Mouse (Mus musculus) ZHBTc4 (cell line): ENCODE results near the gene Adck1.

Source experiments
- DNase-seq: peaks from one replicate; pipeline ENCODE4 v3.0.0-alpha.2; 2011; ENCODE audit warnings: low read depth, low spot score

Gene Adck1

DNA sequence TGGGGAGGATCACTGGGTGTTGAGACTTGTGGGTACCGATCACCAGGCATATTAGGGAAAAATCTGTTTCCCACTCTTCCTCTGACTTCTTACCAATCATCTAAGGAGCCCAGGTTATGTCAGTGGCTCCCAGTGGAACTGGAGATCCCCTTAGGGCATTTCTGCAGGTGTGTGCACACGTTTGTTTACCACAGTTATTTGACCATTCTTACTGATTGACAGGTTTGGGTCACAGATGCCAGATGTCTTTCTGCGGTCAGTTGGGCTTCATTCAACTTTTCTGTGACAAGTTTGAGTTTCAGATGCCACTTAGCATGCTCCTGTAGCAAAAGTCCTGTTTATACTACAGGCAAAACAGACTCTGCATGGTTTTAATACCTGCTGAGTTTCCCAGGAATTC, 112.5 kb downstream of the Adck1 start:
- DNase-seq = no peak

DNA sequence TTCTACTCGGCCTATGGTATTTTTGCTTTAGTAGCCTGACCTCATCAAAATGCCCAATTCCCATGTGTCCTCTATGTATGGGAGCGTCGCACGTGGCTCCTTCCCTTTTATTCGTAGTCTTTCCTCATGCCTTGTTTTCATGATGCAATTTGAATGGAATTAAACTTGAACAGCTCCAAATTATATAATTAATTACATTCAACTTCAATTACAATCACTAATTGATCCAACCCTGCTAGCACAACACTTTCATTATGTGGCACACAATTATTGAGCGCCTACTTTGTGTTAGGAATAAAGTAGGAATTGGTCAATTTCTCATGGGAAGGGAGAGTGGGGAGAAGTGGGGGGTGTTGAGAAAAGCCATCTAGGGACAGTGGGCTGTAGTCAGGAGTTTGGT, 113.4 kb downstream of the Adck1 start:
- no peak for DNase-seq

DNA sequence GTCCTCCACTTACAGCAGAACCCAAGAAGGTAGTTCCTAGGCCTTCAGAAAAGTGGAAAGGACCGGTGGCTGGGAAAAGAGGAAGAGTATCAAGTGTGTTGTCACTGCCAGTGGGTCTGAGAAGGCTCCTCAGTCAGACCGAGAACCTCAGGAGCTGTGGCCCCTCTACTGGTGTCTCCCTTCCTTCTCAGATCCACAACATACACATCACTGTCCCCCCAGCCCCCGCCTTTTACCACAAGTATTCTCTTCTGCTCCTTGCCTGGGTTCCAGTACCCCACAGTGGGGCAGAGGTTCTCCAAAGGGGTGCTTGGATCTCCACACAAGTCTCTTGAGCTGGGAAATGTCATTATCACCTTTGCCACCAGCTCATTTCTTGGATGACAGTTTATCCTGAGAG, 115.5 kb downstream of the Adck1 start:
- DNase-seq = no peak

DNA sequence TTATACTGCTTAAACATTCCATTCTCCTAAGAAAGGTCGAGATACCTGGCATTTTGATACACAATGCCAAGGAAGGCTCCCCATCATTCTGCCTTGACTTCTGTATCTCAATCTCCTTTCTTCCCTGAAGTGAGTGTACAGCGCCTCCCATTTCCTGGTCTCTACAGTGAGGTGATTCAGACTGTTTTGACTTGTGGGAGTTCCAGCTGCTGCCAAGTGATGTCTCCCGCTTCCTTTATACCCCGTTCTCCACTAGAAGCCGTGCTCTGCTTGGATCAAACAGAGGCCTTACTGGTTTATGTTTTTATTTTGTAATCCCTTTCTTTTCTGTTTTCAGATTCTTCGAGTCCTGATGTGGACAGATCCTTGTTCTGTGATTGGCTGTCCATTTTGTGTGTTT, 116.3 kb downstream of the Adck1 start:
- no peak for DNase-seq

DNA sequence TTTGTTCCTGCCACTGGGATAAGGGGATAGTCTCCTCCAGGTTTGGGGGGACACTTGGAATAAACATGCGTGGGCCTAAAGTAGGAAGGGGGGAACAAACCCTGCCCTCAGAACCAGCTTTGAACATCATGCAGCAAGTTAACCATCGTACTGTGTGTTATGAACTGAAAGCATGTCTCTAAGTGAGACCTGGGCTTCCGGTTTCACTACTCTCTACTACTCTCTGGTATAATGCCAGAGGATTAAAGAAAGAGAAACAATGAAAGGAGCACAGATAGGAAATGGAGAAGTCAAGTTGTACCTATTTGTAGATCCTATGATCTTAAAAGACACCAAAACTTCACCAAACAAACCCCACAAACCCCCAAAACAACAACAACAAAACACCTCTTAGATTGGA, 121.3 kb downstream of the Adck1 start:
- no peak for DNase-seq

DNA sequence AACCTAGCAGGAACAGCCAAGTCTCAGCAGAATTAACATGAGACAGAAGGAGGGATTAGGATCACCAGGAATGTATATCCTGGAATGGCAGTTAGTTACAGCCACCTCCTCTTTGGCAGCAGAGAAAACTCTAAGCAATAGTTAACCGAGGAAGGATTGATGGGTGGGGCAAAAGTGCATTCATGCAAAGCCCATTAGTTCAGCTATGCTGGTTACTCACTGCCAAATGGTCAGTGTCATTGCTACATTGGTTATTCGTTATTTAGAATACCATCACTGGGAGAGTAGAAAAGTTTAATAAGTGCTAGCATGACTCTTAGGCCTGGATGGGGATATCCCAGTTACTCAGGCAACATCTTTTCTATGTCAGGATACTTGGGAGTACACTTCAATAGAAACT, 130.5 kb downstream of the Adck1 start:
- no peak for DNase-seq
